8 mouse cellular contexts compared by ENCODE assay signal in genomic region chr3:95986984-95987383, GRCm38 (mm10). TPM values are rescaled to one million over a fixed set of nuclear protein-coding genes. Genes with fewer than 3 reads are reported as not detected.
DNase-seq lines count a peak whose midpoint lies in the region; ATAC-seq and TF ChIP-seq lines count a peak whose summit lies in the region.
"Had no signal": no experiment of that assay in that cellular context is flagged by ENCODE, and none has a peak within 500 bp of the region (broad histone marks: within the 10 kb centered on the region; RNA-seq: fewer than 3 reads in every experiment).

No protein-coding gene starts in this region.

- no peaks in the 10 kb centered on the region for H3K9me3 ChIP-seq in liver, embryonic 12.5 days (replicated peaks)
- H3K9me3 ChIP-seq in heart, embryonic 16.5 days (replicated peaks; ENCODE audit: control insufficient read depth, low read length), result no peaks in the 10 kb centered on the region
- no peaks in the 10 kb centered on the region for H3K9me3 ChIP-seq in neural tube, embryonic 12.5 days

- no peak overlapping the region for H3K4me3 ChIP-seq in liver, embryonic 12.5 days
- no peak overlapping the region for H3K4me3 ChIP-seq in cortical plate, adult 2 months (ENCODE audit: insufficient read depth, low read length)
- H3K4me3 ChIP-seq in heart, embryonic 16.5 days (ENCODE audit: low read length), result no peak overlapping the region
- no peak overlapping the region for H3K4me3 ChIP-seq in neural tube, embryonic 12.5 days
- H3K4me3 ChIP-seq: erythroblast, embryonic 14.5 days had no signal

- no peak for TF ChIP-seq POLR2A in cortical plate, adult 2 months (IDR thresholded peaks at IDR 0.05; ENCODE audit: extremely low read depth, insufficient read depth, low read length)

- peaks cover 32% of the 10 kb centered on the region for H3K36me3 ChIP-seq in liver, embryonic 12.5 days
- peaks cover 38% of the 10 kb centered on the region for H3K36me3 ChIP-seq in heart, embryonic 16.5 days (ENCODE audit: control insufficient read depth, insufficient read depth)
- H3K36me3 ChIP-seq in neural tube, embryonic 12.5 days, result peaks cover 48% of the 10 kb centered on the region

- peak overlapping the region; percentile 79; the same call in 1 of the 2 replicates for H3K27ac ChIP-seq in liver, embryonic 12.5 days
- peak overlapping the region; percentile 32 for H3K27ac ChIP-seq in cortical plate, adult 2 months (ENCODE audit: insufficient read depth, low read length)
- peak overlapping the region; percentile 95 for H3K27ac ChIP-seq in heart, embryonic 16.5 days (ENCODE audit: low read length)
- no peak overlapping the region for H3K27ac ChIP-seq in neural tube, embryonic 12.5 days

- peak overlapping the region; percentile 41; the same call in 1 of the 2 replicates for H3K4me2 ChIP-seq in liver, embryonic 12.5 days
- no peak overlapping the region for H3K4me2 ChIP-seq in heart, embryonic 16.5 days (ENCODE audit: low read depth, low read length)
- peak overlapping the region; percentile 54; the same call in 1 of the 2 replicates for H3K4me2 ChIP-seq in neural tube, embryonic 12.5 days (replicated peaks)

- no peak for ATAC-seq in liver, embryonic 12.5 days
- no peak for ATAC-seq in heart, embryonic 16.5 days (replicated peaks; ENCODE audit: extremely low read depth, insufficient read depth, low FRiP score)
- ATAC-seq in neural tube, embryonic 12.5 days (ENCODE audit: low FRiP score, low read depth), result no peak

- H3K27me3 ChIP-seq in liver, embryonic 12.5 days (replicated peaks), result peaks cover 19% of the 10 kb centered on the region
- H3K27me3 ChIP-seq in heart, embryonic 16.5 days (ENCODE audit: control insufficient read depth, insufficient read depth, low read length), result no peaks in the 10 kb centered on the region
- H3K27me3 ChIP-seq in neural tube, embryonic 12.5 days (replicated peaks), result no peaks in the 10 kb centered on the region

- no peak for DNase-seq in liver
- no peak for DNase-seq in layer of hippocampus, adult 11-12 months (ENCODE audit: low spot score)
- no peak for DNase-seq in cerebellum, postnatal 36 days

- H3K9ac ChIP-seq in liver, embryonic 12.5 days, result no peak overlapping the region
- no peak overlapping the region for H3K9ac ChIP-seq in heart, embryonic 16.5 days (ENCODE audit: low read length)
- H3K9ac ChIP-seq in neural tube, embryonic 12.5 days, result no peak overlapping the region

- H3K4me1 ChIP-seq in liver, embryonic 12.5 days, result peaks cover 28% of the 10 kb centered on the region
- peaks cover 3% of the 10 kb centered on the region; the same call in 1 of the 2 replicates for H3K4me1 ChIP-seq in cortical plate, adult 2 months (ENCODE audit: control insufficient read depth, insufficient read depth, low read length)
- peaks cover 55% of the 10 kb centered on the region for H3K4me1 ChIP-seq in heart, embryonic 16.5 days (ENCODE audit: control insufficient read depth, insufficient read depth, low read length)
- H3K4me1 ChIP-seq in neural tube, embryonic 12.5 days, result peaks cover 31% of the 10 kb centered on the region

- TF ChIP-seq CTCF in cortical plate, adult 2 months (IDR thresholded peaks at IDR 0.05; ENCODE audit: extremely low read depth, insufficient read depth, low read length), result no peak

- 39% methylated on average over 4 of the region's 4 CpGs for WGBS in liver, embryonic 12.5 days (ENCODE audit: insufficient replicate concordance)
- WGBS in heart, embryonic 16.5 days, result 65% methylated on average over 4 of the region's 4 CpGs
- WGBS in neural tube, embryonic 12.5 days, result 79% methylated on average over 4 of the region's 4 CpGs

RNA-seq across cellular contexts. Expression of gene Plekho1, which starts 8.8 kb away (rescaled TPM):
- 9.4 and 10.4 TPM in 2 replicates for polyA plus RNA-seq in liver, embryonic 12.5 days (2016; fragmentation: Nextera tagmentation; extraction: Ambion mirVana)
- polyA plus RNA-seq in cortical plate, adult 2 months (2012; rRNA removed), result 133 and 134 TPM in 2 replicates
- polyA plus RNA-seq in heart, embryonic 16.5 days (2015; fragmentation: Nextera tagmentation; extraction: Ambion mirVana), result 63.3 and 67.1 TPM in 2 replicates
- 90.0 and 91.9 TPM in 2 replicates for polyA plus RNA-seq in neural tube, embryonic 12.5 days (2016; fragmentation: Nextera tagmentation; extraction: Ambion mirVana)

RNA-seq across cellular contexts. Expression of gene Anp32e, which starts 57.9 kb away (rescaled TPM):
- polyA plus RNA-seq in liver, embryonic 12.5 days (2016; fragmentation: Nextera tagmentation; extraction: Ambion mirVana), result 185 and 198 TPM in 2 replicates
- 69.8 and 85.5 TPM in 2 replicates for polyA plus RNA-seq in cortical plate, adult 2 months (2012; rRNA removed)
- 188 and 233 TPM in 2 replicates for polyA plus RNA-seq in heart, embryonic 16.5 days (2015; fragmentation: Nextera tagmentation; extraction: Ambion mirVana)
- polyA plus RNA-seq in neural tube, embryonic 12.5 days (2016; fragmentation: Nextera tagmentation; extraction: Ambion mirVana), result 277 and 278 TPM in 2 replicates
